Mouse (Mus musculus): ENCODE measurements at regions not wholly inside any gene's neighbourhood (a gene's known extent, or its start where the extent isn't known, plus 50 kb on each side); places are given as distances from the start of the nearest gene placed in this dataset.

DNA sequence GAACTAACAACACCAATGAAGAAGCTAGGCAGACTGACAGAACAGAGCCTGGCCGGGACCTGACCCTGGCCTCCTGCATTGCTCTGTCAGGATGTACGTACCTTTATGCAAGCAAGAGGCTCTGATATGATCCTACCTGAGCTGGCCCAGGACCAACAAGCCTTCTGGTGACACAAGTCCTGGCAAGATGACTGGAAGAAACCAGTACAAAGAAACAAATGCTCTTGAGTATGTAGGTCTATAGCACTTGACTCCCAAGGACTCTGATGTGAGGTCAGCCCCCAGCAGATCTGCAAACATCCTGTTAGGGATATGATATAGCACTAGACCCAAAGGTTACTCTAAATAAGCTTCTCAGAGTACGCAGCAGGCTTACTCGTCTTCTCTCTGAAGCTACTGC lies 144.7 kb upstream of the Dyrk2 start:
- TF ChIP-seq POLR2A (IDR thresholded peaks at IDR 0.05; ENCODE audit: low read depth, low read length) (no peak), CTCF (IDR thresholded peaks at IDR 0.05; ENCODE audit: borderline replicate concordance, insufficient read depth, low read length) (no peak)
- Histone ChIP-seq H3K4me1 (ENCODE audit: control insufficient read depth, insufficient read depth, low read length) (peaks cover 8% of the 10 kb centered on the region), H3K4me3 (ENCODE audit: insufficient read depth, low read length) (no peak overlapping the region), H3K27ac (ENCODE audit: insufficient read depth, low read length) (peak overlapping the region; percentile 68; the same call in 1 of the 2 replicates)

GRCm38 (mm10) chr10:119013758-119014157 lies 143.7 kb upstream of the Dyrk2 start:
- TF ChIP-seq POLR2A (IDR thresholded peaks at IDR 0.05; ENCODE audit: low read depth, low read length) (no peak), CTCF (IDR thresholded peaks at IDR 0.05; ENCODE audit: borderline replicate concordance, insufficient read depth, low read length) (no peak)
- peaks cover 8% of the 10 kb centered on the region for H3K4me1 ChIP-seq (ENCODE audit: control insufficient read depth, insufficient read depth, low read length)
- H3K4me3 ChIP-seq (ENCODE audit: insufficient read depth, low read length): no peak overlapping the region
- H3K27ac ChIP-seq (ENCODE audit: insufficient read depth, low read length): no peak overlapping the region

DNA sequence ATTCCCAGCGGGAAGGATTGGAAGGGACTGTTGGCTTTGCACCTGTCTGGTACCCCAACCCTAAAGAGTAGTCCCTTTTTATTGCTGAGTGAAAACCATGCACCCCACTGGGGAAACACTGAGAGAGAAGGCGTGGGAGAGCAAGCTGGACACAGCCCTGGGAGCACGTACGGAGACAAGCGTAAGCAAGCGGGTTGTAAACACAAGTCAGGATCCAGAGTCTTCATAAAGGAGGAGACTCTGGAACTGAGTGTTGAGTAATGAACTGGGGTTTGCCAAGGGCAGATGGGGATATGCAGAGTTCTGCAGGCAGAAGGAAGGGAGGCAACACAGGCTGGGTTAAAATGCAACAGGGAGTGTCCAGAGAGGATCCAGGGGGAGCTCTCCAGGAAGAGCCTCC lies 141.5 kb upstream of the Dyrk2 start:
- H3K27ac ChIP-seq (ENCODE audit: insufficient read depth, low read length): no peak overlapping the region

GRCm38 (mm10) chr10:119010884-119011283 lies 140.9 kb upstream of the Dyrk2 start:
- Histone ChIP-seq H3K4me1 (ENCODE audit: control insufficient read depth, insufficient read depth, low read length) (peaks cover 4% of the 10 kb centered on the region), H3K4me3 (ENCODE audit: insufficient read depth, low read length) (no peak overlapping the region), H3K27ac (ENCODE audit: insufficient read depth, low read length) (no peak overlapping the region)
- TF ChIP-seq CTCF (IDR thresholded peaks at IDR 0.05; ENCODE audit: borderline replicate concordance, insufficient read depth, low read length) (no peak), POLR2A (IDR thresholded peaks at IDR 0.05; ENCODE audit: low read depth, low read length) (no peak)

More for the DNA sequence above, 141.5 kb upstream of the Dyrk2 start:
- no peak overlapping the region for H3K4me3 ChIP-seq (ENCODE audit: insufficient read depth, low read length)
- TF ChIP-seq CTCF (IDR thresholded peaks at IDR 0.05; ENCODE audit: borderline replicate concordance, insufficient read depth, low read length) (no peak), POLR2A (IDR thresholded peaks at IDR 0.05; ENCODE audit: low read depth, low read length) (no peak)
- H3K4me1 ChIP-seq (ENCODE audit: control insufficient read depth, insufficient read depth, low read length): peaks cover 8% of the 10 kb centered on the region

DNA sequence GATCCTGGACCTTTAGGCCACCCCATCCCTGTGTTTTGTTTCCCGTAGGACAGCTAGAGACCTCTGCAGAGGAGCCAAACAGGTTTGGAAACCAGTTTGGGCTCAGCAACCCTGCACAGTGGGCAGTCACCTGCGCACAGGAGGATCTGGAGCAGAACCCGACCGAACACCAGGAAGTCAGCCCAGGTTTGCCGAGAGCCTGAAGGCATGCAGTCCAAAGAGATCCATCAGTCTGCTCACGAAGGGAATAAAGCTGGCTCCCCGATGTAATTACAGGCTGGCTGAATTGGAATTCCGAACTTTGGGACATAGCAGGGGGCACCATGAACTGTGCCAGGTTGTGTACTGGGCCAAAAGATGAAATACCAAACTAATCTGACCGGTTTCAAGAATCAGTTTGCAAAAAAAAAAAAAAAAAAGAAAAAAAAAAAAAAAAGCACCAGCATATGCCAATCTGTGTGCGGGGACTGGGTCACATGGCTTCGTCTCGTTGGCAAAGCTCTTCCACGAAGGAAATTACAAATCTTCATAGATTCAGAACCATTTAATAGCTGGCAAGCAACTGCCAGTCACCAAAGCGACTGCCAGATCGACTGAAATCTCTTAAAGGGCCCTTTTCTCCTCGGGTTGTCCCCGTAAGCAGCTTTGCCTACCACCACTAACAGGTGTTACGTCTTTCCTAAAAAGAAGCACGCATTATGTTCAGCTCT lies 137.0 kb upstream of the Dyrk2 start:
- no peak overlapping the region for H3K27ac ChIP-seq (ENCODE audit: insufficient read depth, low read length)
- H3K4me3 ChIP-seq (ENCODE audit: insufficient read depth, low read length): no peak overlapping the region
- no peaks in the 10 kb centered on the region for H3K4me1 ChIP-seq (ENCODE audit: control insufficient read depth, insufficient read depth, low read length)
- TF ChIP-seq CTCF (IDR thresholded peaks at IDR 0.05; ENCODE audit: borderline replicate concordance, insufficient read depth, low read length): no peak
- no peak for TF ChIP-seq POLR2A (IDR thresholded peaks at IDR 0.05; ENCODE audit: low read depth, low read length)

DNA sequence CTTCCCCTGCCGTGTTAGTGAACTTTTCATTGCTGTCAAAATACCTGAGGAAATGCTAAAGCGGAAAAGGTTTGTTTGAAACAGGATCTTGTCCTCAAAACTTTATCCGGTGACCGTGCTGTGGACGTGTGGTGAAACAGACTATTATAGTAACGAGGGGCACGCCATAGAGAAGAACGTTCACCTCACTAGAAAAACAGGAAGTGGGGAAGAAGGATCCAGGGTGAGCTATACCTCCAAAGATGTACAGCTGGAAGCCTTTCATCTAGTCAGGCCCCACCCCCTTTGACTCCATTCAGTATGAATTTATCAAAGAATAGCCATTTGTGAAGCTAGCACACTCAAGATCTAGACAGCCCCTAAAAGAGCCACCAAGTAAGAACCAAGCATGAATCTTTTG lies 135.5 kb upstream of the Dyrk2 start:
- Histone ChIP-seq H3K4me1 (ENCODE audit: control insufficient read depth, insufficient read depth, low read length) (no peaks in the 10 kb centered on the region), H3K4me3 (ENCODE audit: insufficient read depth, low read length) (no peak overlapping the region)
- TF ChIP-seq POLR2A (IDR thresholded peaks at IDR 0.05; ENCODE audit: low read depth, low read length) (no peak), CTCF (IDR thresholded peaks at IDR 0.05; ENCODE audit: borderline replicate concordance, insufficient read depth, low read length) (no peak)

DNA sequence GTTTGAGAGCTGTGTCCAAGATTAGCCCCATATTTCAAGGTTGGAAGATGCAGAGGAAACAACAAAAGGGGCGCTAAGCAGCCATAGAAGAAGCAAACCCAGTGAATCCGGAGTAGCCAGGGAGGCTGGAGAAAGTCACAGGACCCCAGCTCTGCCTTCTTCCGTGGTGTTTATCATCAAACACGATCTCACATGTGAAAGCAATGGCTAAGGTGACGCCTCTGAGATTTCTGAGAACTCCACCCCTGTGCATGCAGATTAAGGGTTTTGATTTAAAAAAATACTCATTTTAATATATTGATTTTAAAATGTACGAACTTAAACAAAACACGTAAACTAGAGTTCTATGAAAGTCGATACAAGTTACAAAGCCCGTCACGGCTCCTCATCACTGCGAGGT lies 134.4 kb upstream of the Dyrk2 start:
- Histone ChIP-seq H3K27ac (ENCODE audit: insufficient read depth, low read length) (no peak overlapping the region), H3K4me1 (ENCODE audit: control insufficient read depth, insufficient read depth, low read length) (peaks cover under 1% of the 10 kb centered on the region; the same call in 1 of the 2 replicates), H3K4me3 (ENCODE audit: insufficient read depth, low read length) (no peak overlapping the region)
- TF ChIP-seq POLR2A (IDR thresholded peaks at IDR 0.05; ENCODE audit: low read depth, low read length): no peak
- TF ChIP-seq CTCF (IDR thresholded peaks at IDR 0.05; ENCODE audit: borderline replicate concordance, insufficient read depth, low read length): no peak

More for the DNA sequence above, 135.5 kb upstream of the Dyrk2 start:
- no peak overlapping the region for H3K27ac ChIP-seq (ENCODE audit: insufficient read depth, low read length)

- TF ChIP-seq CTCF (IDR thresholded peaks at IDR 0.05; ENCODE audit: borderline replicate concordance, insufficient read depth, low read length) (no peak), POLR2A (IDR thresholded peaks at IDR 0.05; ENCODE audit: low read depth, low read length) (no peak)
- no peak overlapping the region for H3K27ac ChIP-seq (ENCODE audit: insufficient read depth, low read length)
- peaks cover 6% of the 10 kb centered on the region; the same call in 1 of the 2 replicates for H3K4me1 ChIP-seq (ENCODE audit: control insufficient read depth, insufficient read depth, low read length)
- no peak overlapping the region for H3K4me3 ChIP-seq (ENCODE audit: insufficient read depth, low read length)
Observed at GRCm38 (mm10) chr10:119003839-119004238, 133.8 kb upstream of the Dyrk2 start.

DNA sequence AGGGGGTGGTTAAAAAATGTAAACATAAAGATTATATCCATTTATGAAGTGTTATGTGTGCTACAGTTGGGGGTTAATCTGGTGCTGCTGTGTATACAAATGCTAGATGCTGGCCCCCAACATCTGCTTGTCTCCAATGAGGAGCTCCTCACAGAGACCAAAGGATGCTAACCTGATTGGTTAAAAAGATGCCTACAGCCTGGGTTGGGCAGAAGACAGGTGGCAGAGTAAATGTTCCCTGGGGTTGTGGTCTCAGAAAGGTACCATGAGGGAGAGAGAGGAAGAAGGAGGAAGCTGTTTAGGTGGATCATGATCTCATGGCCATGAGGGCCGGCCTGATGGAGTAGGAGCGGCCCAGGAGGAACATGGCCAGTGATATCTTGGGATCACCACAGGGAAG lies 133.0 kb upstream of the Dyrk2 start:
- no peak overlapping the region for H3K4me3 ChIP-seq (ENCODE audit: insufficient read depth, low read length)
- no peak overlapping the region for H3K27ac ChIP-seq (ENCODE audit: insufficient read depth, low read length)
- peaks cover 6% of the 10 kb centered on the region; the same call in 1 of the 2 replicates for H3K4me1 ChIP-seq (ENCODE audit: control insufficient read depth, insufficient read depth, low read length)
- no peak for TF ChIP-seq CTCF (IDR thresholded peaks at IDR 0.05; ENCODE audit: borderline replicate concordance, insufficient read depth, low read length)
- TF ChIP-seq POLR2A (IDR thresholded peaks at IDR 0.05; ENCODE audit: low read depth, low read length): no peak

DNA sequence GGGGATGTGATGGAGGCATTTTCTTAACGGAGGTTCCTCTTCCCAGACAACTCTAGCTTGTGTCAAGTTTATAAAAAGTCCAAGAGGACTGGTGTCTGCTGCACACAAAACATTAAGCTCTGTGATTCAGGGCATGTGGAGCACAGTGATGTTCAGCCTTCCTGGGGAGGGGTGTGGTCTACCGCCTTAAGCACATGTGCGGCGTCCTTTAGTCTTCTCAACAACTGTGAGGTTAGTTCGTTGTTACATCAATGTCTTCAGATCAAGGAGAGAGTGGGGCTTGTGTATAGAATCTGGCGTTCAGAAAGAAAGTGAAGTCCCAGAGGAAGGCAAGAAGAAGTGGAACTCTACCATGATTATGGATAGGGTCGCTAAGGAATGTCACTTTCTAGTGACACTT lies 131.9 kb upstream of the Dyrk2 start:
- H3K27ac ChIP-seq (ENCODE audit: insufficient read depth, low read length): peak overlapping the region; percentile 89
- H3K4me3 ChIP-seq (ENCODE audit: insufficient read depth, low read length): no peak overlapping the region
- TF ChIP-seq CTCF (IDR thresholded peaks at IDR 0.05; ENCODE audit: borderline replicate concordance, insufficient read depth, low read length) (no peak), POLR2A (IDR thresholded peaks at IDR 0.05; ENCODE audit: low read depth, low read length) (no peak)
- H3K4me1 ChIP-seq (ENCODE audit: control insufficient read depth, insufficient read depth, low read length): peaks cover 6% of the 10 kb centered on the region; the same call in 1 of the 2 replicates

Data from embryonic fibroblast, embryonic 13.5 days (primary cell).